Mouse (Mus musculus) limb, embryonic 14.5 days (tissue): ENCODE measurements around the gene Por. TPM values are rescaled to one million over a fixed set of nuclear protein-coding genes. Genes with fewer than 3 reads are reported as not detected.
A peak's percentile ranks its signal among the peaks of the same experiment; 100 is the strongest.

Experiments used
- ATAC-seq: fragments of 200-750 bp; cut with Nextera tagmentation; 2 replicates; pipeline ENCODE4 v1.8.0; 2017; ENCODE audit warnings: low read depth, moderate number of reproducible peaks, moderate TSS enrichment; ENCODE audit not compliant: low FRiP score
- DNase-seq: peaks from one replicate; pipeline ENCODE4 v3.0.0-alpha.2; 2015; ENCODE audit warnings: low spot score
- H3K27ac ChIP-seq: fragments of 300-500 bp; sonication (generic); replicated peaks from 2 replicates; pipeline ENCODE4 v1.5.1; 2014; ENCODE audit warnings: low read depth, mild to moderate bottlenecking, low read length, moderate library complexity, mixed read lengths
- H3K27me3 ChIP-seq: fragments of 300-500 bp; sonication (generic); 2 replicates; pipeline ENCODE4 v1.6.1; 2014; ENCODE audit warnings: low read length, mixed read lengths; ENCODE audit not compliant: control insufficient read depth, insufficient read depth
- H3K36me3 ChIP-seq: fragments of 300-500 bp; sonication (generic); 2 replicates; pipeline ENCODE4 v1.6.1; 2014; ENCODE audit warnings: mild to moderate bottlenecking, low read length, moderate library complexity, mixed read lengths; ENCODE audit not compliant: control insufficient read depth, insufficient read depth
- H3K4me1 ChIP-seq: fragments of 300-500 bp; sonication (generic); 2 replicates; pipeline ENCODE4 v1.6.1; 2014; ENCODE audit warnings: antibody characterized with exemption, low read length, mixed read lengths; ENCODE audit not compliant: control insufficient read depth, insufficient read depth
- H3K4me2 ChIP-seq: fragments of 300-500 bp; sonication (generic); replicated peaks from 2 replicates; pipeline ENCODE4 v1.6.1; 2014; ENCODE audit warnings: low read depth, mild to moderate bottlenecking, low read length, moderate library complexity; ENCODE audit not compliant: severe bottlenecking
- H3K4me3 ChIP-seq: fragments of 300-500 bp; sonication (generic); replicated peaks from 2 replicates; pipeline ENCODE4 v1.5.1; 2014; ENCODE audit warnings: low read length
- H3K9ac ChIP-seq: fragments of 300-500 bp; sonication (generic); 2 replicates; pipeline ENCODE4 v1.6.1; 2014; ENCODE audit warnings: mild to moderate bottlenecking, low read depth, low read length, moderate library complexity; ENCODE audit not compliant: severe bottlenecking
- H3K9me3 ChIP-seq: fragments of 300-500 bp; sonication (generic); 2 replicates; pipeline ENCODE4 v1.6.1; 2016; ENCODE audit warnings: low read length; ENCODE audit not compliant: control insufficient read depth
- POLR2A ChIP-seq: fragments of 200-500 bp; IDR thresholded peaks from 2 replicates; pipeline ENCODE4 v1.8.0; 2012; ENCODE audit warnings: inconsistent platforms, mild to moderate bottlenecking, moderate library complexity, borderline replicate concordance; ENCODE audit not compliant: insufficient read depth, insufficient read length; ENCODE audit errors: extremely low read depth
- WGBS: fragments of 180-500 bp; shearing (Covaris S2); extraction: QIAGEN DNeasy Blood & Tissue Kit; methylation state at CpG from one replicate; pipeline ENCODE4 v1.1.7; 2014; 5-methylcytosine and 5-hydroxymethylcytosine counted together
- polyA plus RNA-seq, 2 experiments: library from polyadenylated mRNA; depleted of rRNA in 1 of 2; stranded (reverse) in 1 of 2; unstranded in 1 of 2; fragments of >200 nt; fragmentation: Nextera tagmentation in 1 of 2; extraction: Ambion mirVana in 1 of 2; gene quantifications; 2 replicates each; pipeline versions ENCODE4 v1.2.1 to v1.2.3; 2012 to 2014

The Por gene
- polyA plus RNA-seq, 2 experiments: 64.7 to 99.2 TPM

DNA sequence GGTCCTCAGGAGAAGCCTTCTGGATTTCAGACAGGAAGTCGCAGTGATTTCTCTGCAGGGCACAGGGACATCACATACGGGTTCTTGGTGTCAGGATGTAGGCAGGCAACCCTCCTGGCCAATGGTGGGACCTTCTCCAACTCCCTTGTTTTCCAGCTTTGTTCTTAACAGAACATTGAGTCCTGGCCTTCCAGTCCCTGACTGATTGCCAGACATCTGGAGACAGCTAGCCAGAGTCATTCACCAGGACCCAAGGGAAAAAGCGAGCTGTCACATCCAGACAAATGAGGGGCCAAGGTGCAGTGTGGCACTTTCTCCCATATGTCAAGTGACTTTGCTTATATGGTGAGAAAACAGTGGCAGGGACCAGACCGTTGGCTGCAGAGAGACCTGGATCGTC is 13.8 kb upstream of the Por start:
- H3K9ac ChIP-seq: no peak overlapping the region
- no peaks in the 10 kb centered on the region for H3K9me3 ChIP-seq
- ATAC-seq: no peak
- TF ChIP-seq POLR2A: no peak
- no peak overlapping the region for H3K4me3 ChIP-seq
- no peaks in the 10 kb centered on the region for H3K27me3 ChIP-seq
- no peak overlapping the region for H3K27ac ChIP-seq
- H3K4me1 ChIP-seq: no peaks in the 10 kb centered on the region
- DNase-seq: no peak
- 74% methylated on average over 5 of the region's 5 CpGs for WGBS
- no peak overlapping the region for H3K4me2 ChIP-seq
- no peaks in the 10 kb centered on the region for H3K36me3 ChIP-seq

DNA sequence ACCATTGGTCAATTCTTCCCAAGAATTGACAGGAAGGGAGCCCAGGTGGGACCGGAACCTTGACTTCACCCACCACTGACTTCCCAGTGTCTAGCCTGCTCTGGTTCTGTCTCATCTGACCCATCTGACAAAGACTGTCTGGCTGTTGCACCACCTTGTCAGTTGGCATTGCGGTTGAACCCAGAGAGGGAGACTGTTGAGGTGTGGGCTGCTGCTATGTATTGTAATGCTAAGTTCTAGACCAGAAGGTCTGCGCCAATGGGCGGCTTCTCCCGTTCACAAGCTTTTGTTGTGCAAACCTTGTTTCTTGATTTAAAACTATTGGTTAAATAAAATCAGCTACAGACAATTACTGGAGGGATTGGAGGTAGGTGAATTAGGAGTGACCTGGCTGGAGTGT is 12.7 kb upstream of the Por start:
- no peak overlapping the region for H3K9ac ChIP-seq
- no peak overlapping the region for H3K4me3 ChIP-seq
- H3K4me1 ChIP-seq: no peaks in the 10 kb centered on the region
- DNase-seq: no peak
- no peak overlapping the region for H3K4me2 ChIP-seq
- TF ChIP-seq POLR2A: no peak
- H3K36me3 ChIP-seq: no peaks in the 10 kb centered on the region
- ATAC-seq: no peak
- H3K27me3 ChIP-seq: no peaks in the 10 kb centered on the region
- H3K27ac ChIP-seq: no peak overlapping the region
- H3K9me3 ChIP-seq: no peaks in the 10 kb centered on the region
- 85% methylated on average over 5 of the region's 5 CpGs for WGBS

- H3K9ac ChIP-seq: peak overlapping the region; percentile 25; the same call in 1 of the 2 replicates
- TF ChIP-seq POLR2A: no peak
- no peaks in the 10 kb centered on the region for H3K27me3 ChIP-seq
- no peaks in the 10 kb centered on the region for H3K9me3 ChIP-seq
- H3K4me1 ChIP-seq: no peaks in the 10 kb centered on the region
- H3K36me3 ChIP-seq: no peaks in the 10 kb centered on the region
- no peak overlapping the region for H3K4me3 ChIP-seq
- ATAC-seq: no peak
- 51% methylated on average over 17 of the region's 17 CpGs for WGBS
- H3K4me2 ChIP-seq: no peak overlapping the region
- H3K27ac ChIP-seq: no peak overlapping the region
- no peak for DNase-seq
Measured at GRCm38 (mm10) chr5:135657703-135658373, 12.0 kb upstream of the Por start.

DNA sequence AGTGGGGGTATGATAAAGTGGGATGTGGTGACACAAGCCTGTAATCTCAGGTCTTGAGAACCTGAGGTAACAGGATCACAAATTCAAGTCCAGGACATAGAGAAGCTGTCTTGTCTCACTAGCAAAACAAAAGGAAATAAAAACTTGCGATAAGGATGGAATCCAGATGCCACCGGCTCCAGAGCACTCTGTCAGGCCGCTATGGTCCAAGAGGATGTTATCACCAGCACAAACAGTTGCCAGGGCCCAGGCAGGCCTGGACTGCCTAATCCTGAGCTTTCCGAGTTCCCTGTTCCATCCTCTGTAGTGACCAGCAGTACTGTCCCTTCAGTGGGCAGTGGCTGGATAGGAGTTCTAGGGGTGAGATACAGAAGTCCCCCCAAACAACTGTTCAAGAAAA is 9.9 kb upstream of the Por start:
- no peaks in the 10 kb centered on the region for H3K4me1 ChIP-seq
- H3K4me2 ChIP-seq: no peak overlapping the region
- 71% methylated on average over 4 of the region's 4 CpGs for WGBS
- no peaks in the 10 kb centered on the region for H3K9me3 ChIP-seq
- ATAC-seq (no peak), DNase-seq (no peak)
- no peaks in the 10 kb centered on the region for H3K27me3 ChIP-seq
- TF ChIP-seq POLR2A: no peak
- H3K4me3 ChIP-seq: no peak overlapping the region
- no peak overlapping the region for H3K9ac ChIP-seq
- H3K36me3 ChIP-seq: no peaks in the 10 kb centered on the region
- no peak overlapping the region for H3K27ac ChIP-seq

DNA sequence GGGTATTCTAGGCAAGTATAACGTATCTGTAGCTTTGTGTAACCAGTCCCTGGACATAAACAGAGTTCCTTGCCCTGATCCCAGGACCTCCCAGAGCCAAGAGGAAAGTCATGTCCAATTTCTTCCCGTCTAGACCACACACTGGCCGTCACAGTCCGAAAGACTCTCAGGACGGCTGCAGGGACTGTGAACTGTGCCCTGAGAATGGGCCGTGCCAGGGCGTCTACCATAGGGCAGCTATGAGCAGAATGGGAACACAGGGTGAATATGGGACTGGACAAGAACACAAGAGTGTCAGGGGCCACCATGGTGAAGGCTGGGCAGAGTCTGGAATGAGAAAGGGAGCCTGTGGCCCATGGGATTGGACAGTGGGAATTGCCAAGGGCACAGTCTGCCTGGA is 9.3 kb upstream of the Por start:
- WGBS: 88% methylated on average over 7 of the region's 7 CpGs

DNA sequence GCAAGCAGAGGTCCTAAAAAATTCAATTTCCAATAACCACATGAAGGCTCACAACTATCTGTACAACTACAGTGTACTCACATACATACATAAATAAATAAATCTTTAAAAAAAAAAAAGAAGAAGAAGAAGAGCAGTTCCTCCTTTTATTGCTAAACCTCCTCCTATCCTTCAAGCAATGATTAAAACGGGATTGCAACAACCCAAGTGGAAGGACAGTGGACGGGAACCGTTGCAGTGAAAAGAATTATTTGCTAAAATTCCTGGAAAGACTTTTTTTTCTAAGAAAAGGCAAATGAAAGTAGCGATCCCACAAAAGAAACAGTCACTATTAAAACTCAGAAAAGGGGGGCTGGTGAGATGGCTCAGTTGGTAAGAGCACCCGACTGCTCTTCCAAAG is 2.9 kb upstream of the Por start:
- 87% methylated on average over 5 of the region's 5 CpGs for WGBS
- no peaks in the 10 kb centered on the region for H3K27me3 ChIP-seq
- DNase-seq: no peak
- no peak overlapping the region for H3K9ac ChIP-seq
- no peak for TF ChIP-seq POLR2A
- no peaks in the 10 kb centered on the region for H3K9me3 ChIP-seq
- H3K4me2 ChIP-seq: no peak overlapping the region
- no peak overlapping the region for H3K27ac ChIP-seq
- no peak for ATAC-seq
- H3K4me1 ChIP-seq: no peaks in the 10 kb centered on the region
- H3K36me3 ChIP-seq: no peaks in the 10 kb centered on the region
- no peak overlapping the region for H3K4me3 ChIP-seq

More for the DNA sequence above, 9.3 kb upstream of the Por start:
- no peaks in the 10 kb centered on the region for H3K27me3 ChIP-seq
- H3K4me2 ChIP-seq: no peak overlapping the region
- no peaks in the 10 kb centered on the region for H3K36me3 ChIP-seq
- DNase-seq (no peak), ATAC-seq (no peak)
- no peak for TF ChIP-seq POLR2A
- no peak overlapping the region for H3K27ac ChIP-seq
- H3K9me3 ChIP-seq: no peaks in the 10 kb centered on the region
- H3K4me1 ChIP-seq: no peaks in the 10 kb centered on the region
- H3K4me3 ChIP-seq: no peak overlapping the region
- no peak overlapping the region for H3K9ac ChIP-seq
